Comparison of ENCODE assay signal across 8 mouse cellular contexts in the genomic region with DNA sequence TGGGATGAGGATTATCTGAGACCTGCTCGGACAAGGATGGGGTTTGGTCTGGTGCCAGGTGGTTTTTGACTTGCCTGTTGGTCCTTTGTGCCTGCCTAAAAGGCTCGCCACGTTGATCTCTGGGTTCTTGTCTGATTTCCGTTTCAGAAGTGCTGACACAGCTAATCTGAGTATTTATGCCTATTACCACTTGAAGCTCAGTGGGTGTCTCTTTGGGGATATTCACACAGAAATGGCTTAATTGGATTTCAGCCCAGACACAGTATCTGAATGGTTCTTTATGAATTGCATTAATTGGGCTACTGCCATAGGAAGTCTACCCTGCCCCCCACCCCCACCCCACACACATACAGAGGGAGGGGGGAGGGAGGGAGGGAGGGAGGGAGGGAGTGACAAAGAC. TPM values are rescaled to one million over a fixed set of nuclear protein-coding genes. Genes with fewer than 3 reads are reported as not detected.
A peak's percentile ranks its signal among the peaks of the same experiment; 100 is the strongest.
DNase-seq lines count a peak whose midpoint lies in the region; ATAC-seq and TF ChIP-seq lines count a peak whose summit lies in the region.

No protein-coding gene starts in this region.

- H3K9me3 ChIP-seq in lung, embryonic 14.5 days (ENCODE audit: low read depth, low read length) = no peaks in the 10 kb centered on the region
- H3K9me3 ChIP-seq in forebrain, embryonic 16.5 days (ENCODE audit: control insufficient read depth, low read length) = no peaks in the 10 kb centered on the region; the same call in 1 of the 2 replicates
- no peaks in the 10 kb centered on the region for H3K9me3 ChIP-seq in neural tube, embryonic 13.5 days

- H3K4me3 ChIP-seq in lung, embryonic 14.5 days (ENCODE audit: low read depth, low read length) = no peak overlapping the region
- H3K4me3 ChIP-seq in forebrain, embryonic 16.5 days (replicated peaks; ENCODE audit: low read length) = no peak overlapping the region
- H3K4me3 ChIP-seq in neural tube, embryonic 13.5 days = no peak overlapping the region

- H3K27me3 ChIP-seq in lung, embryonic 14.5 days (ENCODE audit: insufficient read depth, low read length) = no peaks in the 10 kb centered on the region
- no peaks in the 10 kb centered on the region for H3K27me3 ChIP-seq in forebrain, embryonic 16.5 days (replicated peaks; ENCODE audit: control insufficient read depth, insufficient read depth, low read length)
- H3K27me3 ChIP-seq in neural tube, embryonic 13.5 days = no peaks in the 10 kb centered on the region

- peaks cover 21% of the 10 kb centered on the region for H3K4me1 ChIP-seq in lung, embryonic 14.5 days (ENCODE audit: insufficient read depth)
- peaks cover 25% of the 10 kb centered on the region for H3K4me1 ChIP-seq in forebrain, embryonic 16.5 days (replicated peaks; ENCODE audit: control insufficient read depth, insufficient read depth, low read length)
- peaks cover 60% of the 10 kb centered on the region for H3K4me1 ChIP-seq in neural tube, embryonic 13.5 days (replicated peaks)

- no peak overlapping the region for H3K4me2 ChIP-seq in lung, embryonic 14.5 days
- no peak overlapping the region for H3K4me2 ChIP-seq in forebrain, embryonic 16.5 days (ENCODE audit: low read length)
- no peak overlapping the region for H3K4me2 ChIP-seq in neural tube, embryonic 13.5 days

- no peak overlapping the region for H3K27ac ChIP-seq in lung, embryonic 14.5 days (ENCODE audit: low read depth)
- H3K27ac ChIP-seq in forebrain, embryonic 16.5 days (ENCODE audit: low read length) = no peak overlapping the region
- peak overlapping the region; percentile 42; the same call in 1 of the 2 replicates for H3K27ac ChIP-seq in neural tube, embryonic 13.5 days (replicated peaks)

- TF ChIP-seq CTCF in lung, embryonic 14.5 days (IDR thresholded peaks at IDR 0.05; ENCODE audit: low read depth) = no peak

- peak; percentile 40; the same call in 1 of the 2 replicates for ATAC-seq in lung, embryonic 14.5 days (ENCODE audit: insufficient read depth)
- peak; percentile 82 for ATAC-seq in forebrain, embryonic 16.5 days
- peak; percentile 88 for ATAC-seq in neural tube, embryonic 13.5 days (ENCODE audit: low read depth)

- peak; percentile 60 for DNase-seq in lung, embryonic 14.5 days
- DNase-seq in lung, adult 18-20 months = no peak
- DNase-seq in brain, embryonic 18.5 days (ENCODE audit: low read depth, low spot score) = peak; percentile 28
- DNase-seq in frontal cortex, postnatal 14 days (ENCODE audit: low spot score in 2 of 2) = no peak
- no peak for DNase-seq in kidney, postnatal 14 days
- no peak for DNase-seq in lung, postnatal 4 days

- WGBS in lung, embryonic 14.5 days = 38% methylated on average over 4 of the region's 4 CpGs
- 7% methylated on average over 4 of the region's 4 CpGs for WGBS in forebrain, embryonic 16.5 days
- WGBS in neural tube, embryonic 13.5 days = 6% methylated on average over 4 of the region's 4 CpGs

- no peak overlapping the region for H3K9ac ChIP-seq in lung, embryonic 14.5 days
- H3K9ac ChIP-seq in forebrain, embryonic 16.5 days (replicated peaks; ENCODE audit: low read depth, low read length) = no peak overlapping the region
- H3K9ac ChIP-seq in neural tube, embryonic 13.5 days = no peak overlapping the region

- H3K36me3 ChIP-seq in lung, embryonic 14.5 days (ENCODE audit: insufficient read depth) = no peaks in the 10 kb centered on the region
- H3K36me3 ChIP-seq in forebrain, embryonic 16.5 days (ENCODE audit: control insufficient read depth, insufficient read depth) = no peaks in the 10 kb centered on the region
- H3K36me3 ChIP-seq in neural tube, embryonic 13.5 days = no peaks in the 10 kb centered on the region

RNA-seq across cellular contexts. Expression of gene Nck2, which starts 59.9 kb away (rescaled TPM):
- 52.4 and 59.1 TPM in 2 replicates for polyA plus RNA-seq in lung, embryonic 14.5 days (2014; fragmentation: Nextera tagmentation; extraction: Ambion mirVana)
- polyA plus RNA-seq in forebrain, embryonic 16.5 days (2015; fragmentation: Nextera tagmentation; extraction: Ambion mirVana) = 53.4 and 58.3 TPM in 2 replicates
- 33.9 and 39.9 TPM in 2 replicates for polyA plus RNA-seq in neural tube, embryonic 13.5 days (2015; fragmentation: Nextera tagmentation; extraction: Ambion mirVana)

Comparison
In these comparisons a context has a peak if more than half of its experiments do, and no peak if none do; other contexts are left out.
1. DNase-seq: peak in lung, embryonic 14.5 days (single experiment) and brain, embryonic 18.5 days (single experiment); none in lung, adult 18-20 months (0 of 2), frontal cortex, postnatal 14 days (0 of 2), kidney, postnatal 14 days (single experiment) and lung, postnatal 4 days (0 of 2).
2. Peak in every context shown above with its lines, with median percentiles within 50 percentile points of each other: ATAC-seq.